Mouse (Mus musculus) B cell, adult 2 months (primary cell): Measurements from ENCODE around the gene Gpr176.
A peak's percentile ranks its signal among the peaks of the same experiment; 100 is the strongest.

Source experiments
- DNase-seq, 2 experiments: peaks; one replicate each; pipeline ENCODE4 v3.0.0; 2022

Gene Gpr176

DNA sequence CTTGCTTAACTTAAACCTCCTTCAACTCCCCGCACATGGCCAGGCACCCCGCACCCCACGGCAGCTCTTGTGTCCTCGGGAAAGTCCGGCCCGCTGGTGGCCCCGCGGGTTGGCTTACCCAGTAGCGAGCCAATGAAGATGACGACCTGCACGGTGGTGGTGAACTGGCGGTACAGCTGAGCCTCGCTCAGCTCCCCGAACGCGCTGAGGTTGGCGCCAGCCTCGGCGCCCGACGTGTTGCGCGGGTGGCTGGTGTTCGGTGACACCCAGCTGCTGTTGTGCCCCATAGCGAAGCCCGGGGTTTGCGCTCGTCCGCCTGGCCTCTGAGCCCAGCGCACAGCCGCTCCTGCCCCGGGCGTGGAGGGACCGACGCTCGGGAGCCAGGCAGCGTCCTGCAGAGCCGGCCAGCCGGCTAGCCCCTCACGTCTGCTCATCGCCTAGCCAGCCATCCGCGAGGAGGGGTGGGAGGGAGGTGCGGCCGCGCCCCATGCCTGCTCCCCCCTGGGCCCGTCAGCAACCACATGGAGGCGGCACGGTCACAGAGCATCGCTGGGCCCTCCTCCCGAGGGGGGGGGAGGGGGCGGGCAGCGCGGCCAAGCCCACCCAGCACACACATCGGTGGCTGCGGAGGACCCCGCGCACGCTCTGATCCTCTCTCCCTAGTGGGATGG is at the start of gene Gpr176:
Gpr176 (minus strand) TSS at position 519 of the 671 bp plus-strand sequence.
- peak; percentile 49 to 54 for DNase-seq

DNA sequence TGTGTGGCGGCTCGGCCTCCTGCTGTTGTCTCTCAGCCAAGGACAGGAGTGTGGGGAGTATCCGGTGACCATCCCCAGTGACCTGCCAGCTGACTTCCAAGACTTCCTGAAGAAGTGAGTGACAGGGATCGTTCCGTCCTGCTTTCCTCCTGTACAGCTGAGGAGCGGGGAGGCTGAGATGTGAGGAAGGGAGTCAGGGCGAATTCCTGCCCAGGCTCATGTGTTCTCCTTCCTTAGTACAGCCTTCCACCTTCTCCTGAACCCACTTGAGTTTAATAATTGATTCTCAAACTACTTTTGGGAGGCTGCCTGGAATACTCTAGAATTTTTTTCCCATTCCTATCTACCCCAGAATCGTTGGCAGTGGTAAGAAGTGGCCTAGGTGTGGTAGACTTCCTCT is 49.2 kb upstream of the Gpr176 start:
- DNase-seq: no peak

- DNase-seq: no peak
These were observed 48.7 kb upstream of the Gpr176 start for GRCm38 (mm10) chr2:118421951-118422350.

- no peak for DNase-seq
These were observed 44.9 kb upstream of the Gpr176 start for GRCm38 (mm10) chr2:118418076-118418475.

DNA sequence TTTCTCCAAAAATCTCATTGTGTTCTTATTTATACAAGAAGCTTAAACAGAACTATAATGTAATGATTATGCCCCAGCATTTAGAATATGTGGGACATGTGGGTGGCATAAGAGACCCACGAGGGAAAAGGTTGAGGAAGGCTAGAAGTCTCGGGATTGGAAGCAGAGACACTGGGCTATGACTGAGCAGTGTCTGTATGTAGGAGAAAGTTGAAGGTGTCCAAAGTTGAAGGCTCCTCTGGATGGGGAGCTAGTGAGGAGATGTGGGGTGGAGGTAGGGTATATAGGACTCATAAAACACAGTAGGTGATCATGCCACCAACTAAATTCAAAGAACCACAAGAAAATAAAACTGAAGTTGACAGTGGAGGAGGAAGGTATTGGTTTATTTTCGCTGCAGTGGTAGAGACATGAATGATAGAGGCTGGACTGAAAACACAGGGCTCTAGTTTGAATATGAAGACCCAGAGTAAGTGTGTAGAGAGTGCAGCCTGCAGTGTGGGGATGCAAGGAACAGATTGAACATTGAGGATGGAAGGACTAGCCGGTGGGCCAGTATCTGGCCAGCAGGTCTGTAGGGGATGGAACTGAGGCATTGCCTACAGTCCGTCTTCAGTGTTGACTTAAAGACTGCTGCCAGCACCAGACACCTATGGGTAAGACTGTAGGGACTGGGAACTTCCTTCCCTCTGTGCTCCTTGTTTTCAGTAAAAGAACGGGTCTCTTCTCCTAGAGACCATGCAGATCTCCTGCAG is 42.6 kb upstream of the Gpr176 start:
- no peak for DNase-seq

DNA sequence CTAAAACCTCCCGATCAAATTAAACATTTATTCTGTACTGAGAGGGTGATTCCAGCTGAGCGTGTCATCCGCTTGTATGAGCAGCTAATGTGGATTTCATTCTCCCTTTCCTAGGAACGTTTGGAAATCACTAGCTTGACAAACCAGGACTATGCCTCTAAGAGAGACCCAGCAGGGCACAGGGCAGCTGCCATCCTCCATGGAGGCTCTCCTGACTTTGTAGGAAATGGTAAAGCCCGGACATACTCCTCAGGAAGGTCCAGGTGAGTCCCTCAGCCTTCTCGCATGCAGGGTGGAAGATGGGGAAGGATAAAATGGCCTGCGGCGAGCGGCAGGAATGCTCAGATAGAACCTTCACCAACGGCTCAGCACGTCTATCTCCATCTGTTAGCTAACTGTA is 39.6 kb upstream of the Gpr176 start:
- DNase-seq: no peak

DNA sequence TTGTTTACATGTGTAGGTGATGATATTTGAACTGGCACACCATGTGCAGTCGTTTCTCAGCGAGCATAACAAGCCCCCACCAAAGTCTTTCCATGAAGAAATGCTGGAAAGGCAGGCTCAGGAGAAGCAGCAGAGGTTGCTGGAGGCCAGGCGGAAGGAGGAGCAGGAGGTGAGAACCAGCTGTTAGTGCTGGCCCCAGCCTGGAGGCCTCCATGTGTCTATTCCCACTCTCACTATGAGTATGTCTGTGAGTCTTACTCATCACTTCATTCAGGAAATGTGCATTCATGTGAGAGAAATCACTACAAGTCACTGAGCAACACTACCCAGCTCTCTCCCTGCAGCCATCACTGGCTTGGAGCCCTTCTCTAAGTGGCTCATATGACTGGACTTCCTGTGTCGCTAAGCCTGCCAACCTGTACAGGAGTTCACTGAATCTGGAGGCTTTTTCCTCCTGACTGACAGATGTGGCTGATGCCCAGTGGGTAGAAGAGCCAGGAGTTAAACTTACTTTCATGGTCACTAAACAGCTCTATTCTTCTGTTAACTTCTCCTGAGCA is 35.2 kb upstream of the Gpr176 start:
- no peak for DNase-seq

DNA sequence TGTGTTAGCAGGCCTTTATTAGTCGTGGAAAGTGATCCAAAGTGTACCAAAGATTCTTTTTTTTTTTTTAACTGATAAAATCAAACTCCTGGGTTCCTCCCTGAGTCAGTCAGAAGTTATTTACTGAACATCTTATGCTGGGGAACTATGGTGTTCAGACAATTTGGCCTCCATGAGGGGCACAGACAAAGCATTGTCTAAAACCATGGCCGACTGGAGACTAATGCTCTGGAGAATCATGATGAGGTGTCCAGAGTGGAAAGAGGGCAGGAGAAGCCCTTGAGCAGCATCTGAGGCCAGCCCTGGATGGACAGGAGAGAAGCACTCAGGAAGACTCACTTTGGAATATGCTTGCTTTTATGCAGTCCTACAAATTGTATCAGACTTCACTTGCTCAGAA is 33.6 kb upstream of the Gpr176 start:
- no peak for DNase-seq

- no peak for DNase-seq
These were observed 32.3 kb upstream of the Gpr176 start for GRCm38 (mm10) chr2:118405568-118405967.

DNA sequence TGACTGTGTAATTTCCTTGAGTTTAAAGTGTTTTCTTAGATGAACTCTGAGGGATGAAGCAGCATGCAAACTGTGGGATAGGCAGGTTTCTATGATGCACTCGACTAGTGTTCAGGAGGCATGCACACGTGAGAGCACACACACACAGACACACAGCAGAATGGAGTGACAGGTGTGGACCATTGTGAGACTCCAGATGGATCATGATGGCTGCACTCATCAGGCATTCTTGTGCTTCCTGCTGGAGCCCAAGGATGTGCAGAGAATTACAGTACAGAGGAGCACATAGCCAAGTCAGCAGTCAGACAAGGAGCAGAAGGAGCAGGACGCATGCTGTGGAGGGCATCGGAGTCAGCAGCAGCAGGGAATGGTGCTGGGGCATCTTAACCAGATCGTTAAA is 31.1 kb upstream of the Gpr176 start:
- DNase-seq: no peak

GRCm38 (mm10) chr2:118401834-118402727 is 28.9 kb upstream of the Gpr176 start:
- no peak for DNase-seq

GRCm38 (mm10) chr2:118399751-118400150 is 26.5 kb upstream of the Gpr176 start:
- DNase-seq: no peak

DNA sequence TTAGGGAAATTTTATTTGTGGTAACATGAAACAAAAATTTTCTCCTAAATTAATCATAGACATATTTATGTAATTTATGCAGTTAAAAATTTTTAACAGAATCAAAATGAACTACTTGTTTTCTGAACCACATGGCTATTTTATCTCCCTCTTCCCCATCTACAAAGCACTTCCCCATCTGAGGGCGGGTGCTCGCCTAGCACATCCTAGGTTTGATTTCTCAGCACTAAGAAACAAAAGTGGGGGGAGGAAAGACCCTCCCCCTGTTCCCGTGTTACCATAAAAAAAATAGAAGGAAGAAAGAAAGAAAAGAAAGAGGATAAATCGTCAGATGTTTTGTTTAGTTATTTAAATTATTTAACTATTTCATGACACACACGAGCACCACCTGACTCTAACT is 18.0 kb upstream of the Gpr176 start:
- DNase-seq: peak in 1 of 2 experiments; percentile 9

GRCm38 (mm10) chr2:118390072-118390471 is 16.9 kb upstream of the Gpr176 start:
- DNase-seq: no peak

GRCm38 (mm10) chr2:118389569-118389968 is 16.4 kb upstream of the Gpr176 start:
- DNase-seq: no peak

- peak; percentile 100 for DNase-seq
These were observed 15.4 kb upstream of the Gpr176 start, which contains the start of gene Eif2ak4 for GRCm38 (mm10) chr2:118388341-118389335. TSS of gene Eif2ak4 (plus strand) at chr2:118388618.

GRCm38 (mm10) chr2:118383387-118383786 is 10.2 kb upstream of the Gpr176 start:
- DNase-seq: no peak

DNA sequence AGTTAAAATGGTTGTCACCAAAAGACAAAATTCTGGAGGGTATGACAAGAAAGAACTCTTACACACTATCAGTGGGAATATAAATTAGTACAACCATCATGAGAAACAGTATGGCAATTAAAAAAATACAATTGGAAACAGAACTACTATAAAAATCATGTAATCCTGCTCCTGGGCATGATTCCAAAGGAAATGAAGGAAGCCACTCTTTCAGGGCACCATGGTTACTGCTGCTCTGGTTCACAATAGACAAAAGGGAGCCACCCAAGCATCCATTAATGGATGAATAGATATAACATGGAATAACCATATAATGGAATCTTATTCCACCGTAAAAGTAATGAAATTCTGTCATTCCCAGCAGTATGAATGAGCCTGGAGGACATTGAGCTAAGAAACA is 6.5 kb upstream of the Gpr176 start:
- DNase-seq: no peak

DNA sequence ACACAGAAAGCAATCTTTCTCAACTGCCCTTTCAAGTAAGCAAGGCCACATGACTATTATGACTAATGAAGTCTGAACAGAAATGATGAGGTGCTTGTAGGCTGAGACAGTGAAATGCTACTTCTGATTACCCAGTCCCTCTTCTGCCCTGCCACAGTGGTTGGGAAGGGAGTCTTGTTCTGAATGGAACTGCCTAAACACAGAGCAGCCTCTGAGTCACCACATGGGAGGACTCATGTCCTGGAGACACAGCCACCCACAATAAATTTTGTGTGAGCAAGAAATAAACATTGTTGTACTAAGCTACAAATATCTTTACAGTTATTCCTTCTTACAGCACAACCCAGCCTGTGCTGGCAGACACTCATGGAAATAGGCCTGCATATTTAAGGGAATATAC is 2.7 kb upstream of the Gpr176 start:
- no peak for DNase-seq

DNA sequence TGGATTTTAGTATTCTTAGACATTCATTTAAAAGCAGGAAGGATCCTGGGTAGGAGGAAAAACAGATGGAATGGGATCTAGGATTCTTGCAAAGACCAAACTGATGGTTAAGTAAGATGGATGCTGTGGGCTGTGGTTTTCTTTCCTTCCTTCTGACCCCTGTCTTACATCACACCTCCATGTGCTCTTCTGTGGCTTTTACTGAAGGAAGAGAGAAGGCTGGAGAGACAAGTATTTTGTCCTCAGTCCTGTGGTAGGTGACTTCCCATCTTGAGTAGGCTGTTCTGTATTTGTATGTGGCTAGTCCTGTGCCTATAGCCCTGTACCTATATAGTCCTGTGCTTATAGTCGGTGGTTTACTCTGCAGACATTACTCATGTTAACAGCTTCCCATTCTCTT is 2.3 kb upstream of the Gpr176 start:
- DNase-seq: no peak

GRCm38 (mm10) chr2:118373572-118374279 is 507 bp upstream of the Gpr176 start:
- DNase-seq: peak; percentile 94
